Mouse (Mus musculus): ENCODE measurements at regions not wholly inside any gene's neighbourhood (a gene's known extent, or its start where the extent isn't known, plus 50 kb on each side); places are given as distances from the start of the nearest gene placed in this dataset.

- no peaks in the 10 kb centered on the region for H3K9me3 ChIP-seq (replicated peaks; ENCODE audit: insufficient read depth, low read length)
- H3K79me2 ChIP-seq (ENCODE audit: control insufficient read depth, insufficient read depth, low read length, poor library complexity): no peaks in the 10 kb centered on the region
- H3K4me3 ChIP-seq (ENCODE audit: control insufficient read depth in 1 of 2, insufficient read depth in 1 of 2, low read depth in 2 of 2, low read length in 2 of 2): peak overlapping the region in 1 of 2 experiments; percentile 22; a peak in 1 of 4 replicates
- DNase-seq (ENCODE audit: low read depth, low spot score): peak; percentile 32
- no peak overlapping the region for H3K27ac ChIP-seq (ENCODE audit: control insufficient read depth, low read depth, low read length)
- no peak overlapping the region for H3K9ac ChIP-seq (ENCODE audit: control insufficient read depth, low read depth, low read length, poor library complexity, severe bottlenecking)
- H3K36me3 ChIP-seq (ENCODE audit: control insufficient read depth in 1 of 2, insufficient read depth in 2 of 2, low read length in 2 of 2): peaks cover 0 to 6% of the 10 kb centered on the region in 2 experiments; a peak in 2 of 4 replicates
- H3K27me3 ChIP-seq (ENCODE audit: control insufficient read depth in 1 of 2, insufficient read depth in 2 of 2, low read length in 2 of 2): no peaks in the 10 kb centered on the region
- TF ChIP-seq ZMIZ1 (IDR thresholded peaks at IDR 0.05; ENCODE audit: low read depth, low read length) (no peak), EP300 (IDR thresholded peaks at IDR 0.05; ENCODE audit: low read depth in 1 of 2, low read length in 2 of 2) (peak in 1 of 2 experiments; percentile 32; a peak in 1 of 4 replicates), ZNF384 (IDR thresholded peaks at IDR 0.05; ENCODE audit: low read depth, low read length) (no peak), TCF12 (IDR thresholded peaks at IDR 0.05; ENCODE audit: low read depth, low read length) (peak; percentile 21; the same call in 1 of the 2 replicates), MEF2A (IDR thresholded peaks at IDR 0.05; ENCODE audit: extremely low read depth, insufficient replicate concordance, low read depth, low read length, poor library complexity, severe bottlenecking) (no peak), MYC (IDR thresholded peaks at IDR 0.05; ENCODE audit: low read depth, low read length) (no peak), CTCF (IDR thresholded peaks at IDR 0.05 in 2 of 3, conservative IDR thresholded peaks at IDR 0.05 in 1 of 3; ENCODE audit: control insufficient read depth in 1 of 3, insufficient read depth in 1 of 3, low read depth in 2 of 3, low read length in 3 of 3, poor library complexity in 1 of 3, severe bottlenecking in 1 of 3) (no peak), RAD21 (IDR thresholded peaks at IDR 0.05; ENCODE audit: low read depth, low read length) (no peak), ETS1 (IDR thresholded peaks at IDR 0.05; ENCODE audit: low read depth, low read length) (peak; percentile 93), GATA1 (IDR thresholded peaks at IDR 0.05; ENCODE audit: low read depth, low read length) (peak; percentile 29; the same call in 1 of the 2 replicates)
- peaks cover 0 to 2% of the 10 kb centered on the region in 2 experiments; a peak in 2 of 4 replicates for H3K4me1 ChIP-seq (ENCODE audit: control insufficient read depth in 1 of 2, insufficient read depth in 2 of 2, low read length in 2 of 2)
These were observed 308.7 kb upstream of the Snx7 start for GRCm38 (mm10) chr3:118177446-118177845.

GRCm38 (mm10) chr3:118162916-118163315 lies 294.2 kb upstream of the Snx7 start:
- no peak for TF ChIP-seq RCOR1 (IDR thresholded peaks at IDR 0.05; ENCODE audit: low read depth, low read length)
- no peak for TF ChIP-seq NRF1 (IDR thresholded peaks at IDR 0.05; ENCODE audit: insufficient read depth, low read depth, low read length, poor library complexity, severe bottlenecking)
- TF ChIP-seq ZNF384 (IDR thresholded peaks at IDR 0.05; ENCODE audit: low read depth, low read length): no peak
- no peak for TF ChIP-seq KAT2A (conservative IDR thresholded peaks at IDR 0.05; ENCODE audit: low read depth, low read length)
- TF ChIP-seq MAZ (IDR thresholded peaks at IDR 0.05; ENCODE audit: low read depth, low read length): no peak
- TF ChIP-seq UBTF (IDR thresholded peaks at IDR 0.05; ENCODE audit: borderline replicate concordance, insufficient read depth, low read depth, low read length): no peak
- no peak for TF ChIP-seq E2F4 (IDR thresholded peaks at IDR 0.05; ENCODE audit: borderline replicate concordance, low read depth, low read length)
- TF ChIP-seq MEF2A (IDR thresholded peaks at IDR 0.05; ENCODE audit: extremely low read depth, insufficient replicate concordance, low read depth, low read length, poor library complexity, severe bottlenecking): no peak
- TF ChIP-seq MAX (IDR thresholded peaks at IDR 0.05; ENCODE audit: low read length): no peak
- TF ChIP-seq SMC3 (IDR thresholded peaks at IDR 0.05; ENCODE audit: low read depth, low read length): no peak
- TF ChIP-seq ZC3H11A (IDR thresholded peaks at IDR 0.05; ENCODE audit: low read depth, low read length): no peak
- H3K27ac ChIP-seq (ENCODE audit: control insufficient read depth, low read depth, low read length): no peak overlapping the region
- no peak for DNase-seq (ENCODE audit: low read depth, low spot score)
- no peaks in the 10 kb centered on the region for H3K4me1 ChIP-seq (ENCODE audit: control insufficient read depth in 1 of 2, insufficient read depth in 2 of 2, low read length in 2 of 2)
- H3K27me3 ChIP-seq (ENCODE audit: control insufficient read depth in 1 of 2, insufficient read depth in 2 of 2, low read length in 2 of 2): no peaks in the 10 kb centered on the region
- H3K79me2 ChIP-seq (ENCODE audit: control insufficient read depth, insufficient read depth, low read length, poor library complexity): no peaks in the 10 kb centered on the region
- no peaks in the 10 kb centered on the region for H3K9me3 ChIP-seq (replicated peaks; ENCODE audit: insufficient read depth, low read length)
- H3K4me3 ChIP-seq (ENCODE audit: control insufficient read depth in 1 of 2, insufficient read depth in 1 of 2, low read depth in 2 of 2, low read length in 2 of 2): no peak overlapping the region
- no peak overlapping the region for H3K9ac ChIP-seq (ENCODE audit: control insufficient read depth, low read depth, low read length, poor library complexity, severe bottlenecking)
- H3K36me3 ChIP-seq (ENCODE audit: control insufficient read depth in 1 of 2, insufficient read depth in 2 of 2, low read length in 2 of 2): no peaks in the 10 kb centered on the region

Measured in MEL (cell line).